Mouse (Mus musculus): ENCODE results near the gene Sln. TPM values are rescaled to one million over a fixed set of nuclear protein-coding genes. Genes with fewer than 3 reads are reported as not detected.

Gene Sln
- polyA plus RNA-seq, 1 experiment, result not detected

DNA sequence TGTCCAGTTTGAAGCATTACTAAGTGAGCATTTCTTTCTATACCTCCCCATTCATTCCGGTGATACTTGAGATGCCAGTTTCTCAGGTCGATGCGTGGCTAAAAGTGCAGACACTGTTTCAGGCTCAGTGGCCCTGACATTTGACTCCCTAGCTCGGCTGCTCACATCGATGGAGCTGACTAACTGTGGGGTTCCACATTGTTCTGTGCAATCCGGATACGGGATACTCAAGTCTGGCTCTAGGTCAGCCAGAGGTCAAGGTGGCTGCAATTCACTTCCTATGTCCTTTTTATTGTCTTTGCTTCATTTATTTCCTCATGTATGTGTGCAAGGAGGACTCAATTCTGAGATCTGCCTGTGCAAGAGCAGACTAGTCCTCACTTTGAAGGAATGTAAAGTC is 45.9 kb downstream of the Sln start:
- H3K4me1 ChIP-seq, result no peaks in the 10 kb centered on the region
- TF ChIP-seq FLI1 (IDR thresholded peaks at IDR 0.05; ENCODE audit: low read length) (no peak), GATA1 (IDR thresholded peaks at IDR 0.05; ENCODE audit: borderline replicate concordance, low read length) (no peak)
- H3K9me3 ChIP-seq, result peaks cover 32% of the 10 kb centered on the region
- H3K4me3 ChIP-seq (replicated peaks), result no peak overlapping the region
- H3K27me3 ChIP-seq (replicated peaks), result no peaks in the 10 kb centered on the region
- no peaks in the 10 kb centered on the region for H3K36me3 ChIP-seq (replicated peaks; ENCODE audit: low read length)

DNA sequence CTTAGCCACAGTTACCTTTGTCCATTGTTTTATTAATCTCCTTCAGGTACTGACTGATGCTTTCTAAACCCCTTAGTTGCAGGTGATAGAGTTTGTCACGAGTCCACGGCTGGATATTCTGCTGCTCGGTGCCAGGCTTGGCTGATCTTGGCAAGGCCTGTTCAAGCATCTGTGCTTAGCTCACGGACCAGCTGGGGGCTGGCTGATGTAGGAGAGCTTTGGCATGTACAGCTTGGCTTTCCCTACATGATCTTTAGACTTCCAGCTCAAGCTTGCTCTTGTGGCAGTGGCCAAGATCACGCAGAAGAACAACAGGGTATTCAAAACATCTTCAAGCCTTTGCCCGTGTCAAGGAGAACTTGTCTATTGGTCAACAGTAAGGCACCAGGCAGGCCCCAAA is 49.9 kb downstream of the Sln start:
- Histone ChIP-seq H3K36me3 (replicated peaks; ENCODE audit: low read length) (no peaks in the 10 kb centered on the region), H3K27me3 (replicated peaks) (peaks cover 3% of the 10 kb centered on the region), H3K9me3 (peaks cover 7% of the 10 kb centered on the region), H3K4me1 (no peaks in the 10 kb centered on the region), H3K4me3 (replicated peaks) (no peak overlapping the region)
- TF ChIP-seq FLI1 (IDR thresholded peaks at IDR 0.05; ENCODE audit: low read length), result no peak
- no peak for TF ChIP-seq GATA1 (IDR thresholded peaks at IDR 0.05; ENCODE audit: borderline replicate concordance, low read length)

- peaks cover 3% of the 10 kb centered on the region for H3K27me3 ChIP-seq (replicated peaks)
- no peaks in the 10 kb centered on the region for H3K36me3 ChIP-seq (replicated peaks; ENCODE audit: low read length)
- H3K4me1 ChIP-seq, result no peaks in the 10 kb centered on the region
- no peaks in the 10 kb centered on the region for H3K9me3 ChIP-seq
- no peak overlapping the region for H3K4me3 ChIP-seq (replicated peaks)
- no peak for TF ChIP-seq FLI1 (IDR thresholded peaks at IDR 0.05; ENCODE audit: low read length)
- TF ChIP-seq GATA1 (IDR thresholded peaks at IDR 0.05; ENCODE audit: borderline replicate concordance, low read length), result no peak
Observed at GRCm38 (mm10) chr9:53903215-53903842, 53.4 kb downstream of the Sln start.

Other genes with a start within 250 kb of the Sln start
- 34.4 and 110 TPM in 2 replicates for gene Acat1, start 239.8 kb upstream of the Sln start, polyA plus RNA-seq (2012; ENCODE audit: insufficient read depth, low replicate concordance)
- gene Cul5, start 180.2 kb upstream of the Sln start, polyA plus RNA-seq (2012; ENCODE audit: insufficient read depth, low replicate concordance), result 3.2 and 5.8 TPM in 2 replicates
- 0.31 TPM in 1 of 2 replicates, not detected in the other for gene Rab39, start 143.9 kb upstream of the Sln start, polyA plus RNA-seq (2012; ENCODE audit: insufficient read depth, low replicate concordance)
- gene Slc35f2, start 78.6 kb upstream of the Sln start, polyA plus RNA-seq (2012; ENCODE audit: insufficient read depth, low replicate concordance), result 0.67 TPM in 1 of 2 replicates, not detected in the other
- not detected in 2 replicates for gene Elmod1, start 125.1 kb downstream of the Sln start, polyA plus RNA-seq (2012; ENCODE audit: insufficient read depth, low replicate concordance)
- gene Tnfaip8l3, start 218.2 kb downstream of the Sln start, polyA plus RNA-seq (2012; ENCODE audit: insufficient read depth, low replicate concordance), result not detected in 2 replicates

Measured in megakaryocyte, embryonic 14.5 days (primary cell).